Mouse (Mus musculus): ENCODE data around the gene Unc79. TPM values are rescaled to one million over a fixed set of nuclear protein-coding genes. Genes with fewer than 3 reads are reported as not detected.

Gene Unc79
- total RNA-seq, 2 experiments from 2014 or later = 43.4 TPM

DNA sequence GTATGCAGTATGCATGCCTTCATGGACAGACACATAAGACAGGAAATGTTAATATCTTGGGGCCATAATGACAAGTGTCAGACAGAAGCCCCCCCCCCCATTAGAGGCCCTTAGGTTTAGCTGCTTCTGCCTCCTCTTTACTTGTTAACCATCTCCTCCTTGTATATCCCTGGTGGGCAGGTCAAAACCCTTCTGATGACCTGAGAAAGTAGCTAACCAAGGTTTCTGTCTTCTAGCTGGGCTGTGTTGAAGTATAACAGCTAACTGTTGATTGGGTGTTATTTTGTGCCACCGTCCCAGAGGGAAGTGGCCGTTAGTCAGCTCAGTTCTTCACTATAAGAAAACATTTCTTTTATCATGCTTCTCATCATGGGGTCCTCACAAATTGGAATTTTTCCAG, 154.4 kb downstream of the Unc79 start:
- intact Hi-C loops (cut with DNase I) = no loop called here
- DNase-seq (ENCODE audit: low spot score in 2 of 2) = no peak

DNA sequence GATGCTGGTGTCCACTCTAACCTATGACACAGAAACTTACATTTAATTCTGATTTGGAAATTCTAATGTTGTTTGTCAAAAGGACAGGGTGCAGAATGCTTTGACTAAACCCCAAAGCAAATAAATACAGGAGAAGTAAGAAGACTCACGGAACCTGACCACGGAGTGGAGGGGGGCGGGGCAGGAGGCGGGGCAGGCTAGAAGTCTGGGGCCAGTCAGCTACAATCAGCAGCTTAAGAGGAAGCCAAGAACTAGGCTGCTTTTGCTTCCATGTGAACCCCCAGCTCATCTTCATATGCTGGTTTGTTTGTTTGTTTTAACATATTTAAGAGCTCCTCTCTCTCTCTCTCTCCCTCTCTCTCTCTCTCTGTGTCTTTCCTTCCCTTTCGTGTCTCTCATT, 154.9 kb downstream of the Unc79 start:
- intact Hi-C loops (cut with DNase I) = no loop called here
- DNase-seq (ENCODE audit: low spot score in 2 of 2) = no peak

DNA sequence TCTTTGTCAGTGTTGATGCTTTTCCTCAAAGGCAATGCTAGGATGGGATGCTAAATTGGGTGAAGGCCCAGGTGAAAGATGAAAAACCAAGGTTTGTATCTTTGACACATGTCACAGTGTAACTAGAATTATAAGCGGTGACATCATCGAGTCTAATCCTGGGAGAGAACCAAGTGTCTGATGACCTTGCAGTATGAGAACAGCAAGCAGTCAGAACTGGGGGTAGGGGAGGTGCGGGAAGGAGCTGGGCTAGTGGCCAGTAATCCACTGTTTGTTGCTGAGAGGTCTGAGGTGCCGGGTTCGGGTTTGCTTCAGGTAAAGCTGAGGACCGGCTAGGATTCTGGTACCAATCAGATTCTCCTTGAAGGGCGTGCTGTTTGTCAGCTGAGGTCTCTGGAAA, 160.6 kb downstream of the Unc79 start:
- no peak for DNase-seq (ENCODE audit: low spot score in 2 of 2)
- intact Hi-C loops (cut with DNase I) = no loop called here

DNA sequence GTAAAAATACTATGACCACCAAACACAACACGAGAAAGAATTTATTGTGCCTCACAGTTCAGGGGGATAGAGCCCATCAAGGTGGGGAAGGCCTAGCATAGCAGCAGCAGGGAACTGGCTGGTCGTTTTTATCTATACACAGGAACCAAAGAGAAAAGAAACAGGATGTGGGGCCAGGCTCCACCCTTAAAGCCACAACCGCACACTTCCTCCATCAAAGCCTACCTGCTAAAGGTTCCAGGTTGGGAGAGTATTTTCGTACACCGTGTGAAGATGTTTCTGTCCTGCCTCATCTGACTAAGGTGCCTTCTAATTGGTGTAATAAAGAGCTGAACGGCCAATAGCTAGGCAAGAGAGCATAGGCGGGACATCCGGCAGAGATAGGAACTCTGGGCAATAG, 168.0 kb downstream of the Unc79 start:
- intact Hi-C loops (cut with DNase I) = no loop called here
- no peak for DNase-seq (ENCODE audit: low spot score in 2 of 2)

DNA sequence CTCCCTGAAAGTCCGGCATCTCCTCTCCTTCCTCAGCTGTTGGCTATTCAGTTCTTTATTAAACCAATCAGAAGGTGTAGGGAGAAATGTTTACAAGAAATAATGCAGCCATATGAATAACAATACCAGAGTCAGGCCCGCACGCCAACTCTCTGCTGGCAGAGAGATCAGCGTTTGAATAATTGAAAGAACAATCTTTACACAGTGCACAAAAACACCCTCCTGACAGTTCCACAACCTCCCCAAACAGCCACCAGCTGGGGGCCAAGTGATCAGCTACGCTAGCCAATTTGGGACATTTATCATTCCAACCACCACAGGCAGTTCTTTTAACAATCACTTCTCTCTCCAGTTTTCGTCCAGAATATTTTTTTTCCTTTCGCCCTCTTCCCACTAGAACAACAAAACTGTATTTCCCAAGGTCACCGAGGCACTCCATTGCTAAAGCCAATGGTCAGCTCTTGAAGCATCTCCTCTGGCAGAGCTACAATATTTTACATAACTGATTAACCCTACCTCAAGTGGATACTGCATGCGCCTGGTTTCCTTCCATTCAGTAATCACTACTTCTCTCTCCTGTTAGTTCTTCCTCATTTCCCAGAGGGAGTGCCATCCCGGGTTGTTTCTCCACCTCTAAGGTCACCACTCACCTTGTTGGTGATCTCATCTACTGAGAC, 169.0 kb downstream of the Unc79 start:
- intact Hi-C loops (cut with DNase I) = no loop called here
- no peak for DNase-seq (ENCODE audit: low spot score in 2 of 2)

DNA sequence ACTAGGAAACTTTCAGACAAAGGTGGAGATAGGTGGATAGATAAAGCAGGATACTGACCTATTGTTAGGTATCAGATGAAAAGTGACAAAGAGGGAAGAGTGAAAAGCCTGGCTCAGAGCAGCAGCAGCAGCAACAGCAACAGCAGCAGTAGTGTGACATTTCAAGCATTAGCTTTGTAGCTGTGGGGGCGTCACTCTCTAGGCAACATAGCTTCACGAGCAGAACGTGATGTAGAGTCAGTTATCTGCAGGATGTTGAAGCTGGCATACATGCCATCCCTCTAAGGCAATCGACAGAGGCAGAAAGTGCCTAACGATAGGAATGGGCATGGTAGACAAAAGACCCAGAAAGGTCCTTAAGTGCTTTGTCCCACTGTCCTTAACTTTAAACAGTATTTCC, 173.3 kb downstream of the Unc79 start:
- intact Hi-C loops (cut with DNase I) = no loop called here
- peak; percentile 31 to 63 for DNase-seq (ENCODE audit: low spot score in 2 of 2)

DNA sequence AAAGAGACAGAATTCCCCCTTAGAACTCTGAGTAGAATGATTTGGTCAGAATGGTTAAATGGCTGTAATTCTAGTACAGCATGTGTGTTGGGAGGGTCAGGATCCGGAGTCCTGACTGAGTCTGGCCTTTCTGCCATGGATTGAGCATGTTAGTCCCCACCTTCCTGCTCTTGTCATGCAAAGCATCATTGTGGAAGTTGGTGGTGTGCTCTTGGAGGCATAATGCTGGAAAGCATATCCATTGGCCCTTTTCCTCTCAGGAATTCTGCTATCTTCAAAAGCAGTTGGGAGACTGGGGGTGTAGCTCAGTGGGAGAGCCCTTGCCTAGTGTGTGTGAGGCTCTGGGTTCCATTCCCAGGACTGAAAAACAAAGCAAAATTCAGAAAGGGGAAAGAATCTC, 175.2 kb downstream of the Unc79 start:
- DNase-seq (ENCODE audit: low spot score in 2 of 2) = no peak
- intact Hi-C loops (cut with DNase I) = no loop called here

DNA sequence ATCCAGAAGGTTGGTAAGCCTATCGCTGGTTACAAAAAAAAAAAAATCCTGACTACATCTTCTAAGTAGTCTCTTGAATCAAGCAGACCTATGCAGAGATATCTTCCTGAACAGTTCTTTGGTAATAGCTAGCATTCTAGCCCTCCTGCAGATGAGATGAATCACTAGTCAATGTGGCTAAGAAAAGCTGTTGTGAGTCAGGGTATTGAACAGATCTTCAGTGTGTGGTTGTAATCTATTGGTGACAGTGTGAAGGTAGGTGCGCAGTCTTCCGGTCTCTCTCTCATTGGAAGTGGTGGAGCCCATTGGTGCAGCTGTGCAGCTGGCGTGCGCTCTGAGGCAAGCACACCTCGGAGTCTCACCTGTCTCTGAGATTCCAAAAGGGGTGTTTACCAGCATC, 180.3 kb downstream of the Unc79 start:
- intact Hi-C loops (cut with DNase I) = no loop called here
- DNase-seq (ENCODE audit: low spot score in 2 of 2) = no peak

DNA sequence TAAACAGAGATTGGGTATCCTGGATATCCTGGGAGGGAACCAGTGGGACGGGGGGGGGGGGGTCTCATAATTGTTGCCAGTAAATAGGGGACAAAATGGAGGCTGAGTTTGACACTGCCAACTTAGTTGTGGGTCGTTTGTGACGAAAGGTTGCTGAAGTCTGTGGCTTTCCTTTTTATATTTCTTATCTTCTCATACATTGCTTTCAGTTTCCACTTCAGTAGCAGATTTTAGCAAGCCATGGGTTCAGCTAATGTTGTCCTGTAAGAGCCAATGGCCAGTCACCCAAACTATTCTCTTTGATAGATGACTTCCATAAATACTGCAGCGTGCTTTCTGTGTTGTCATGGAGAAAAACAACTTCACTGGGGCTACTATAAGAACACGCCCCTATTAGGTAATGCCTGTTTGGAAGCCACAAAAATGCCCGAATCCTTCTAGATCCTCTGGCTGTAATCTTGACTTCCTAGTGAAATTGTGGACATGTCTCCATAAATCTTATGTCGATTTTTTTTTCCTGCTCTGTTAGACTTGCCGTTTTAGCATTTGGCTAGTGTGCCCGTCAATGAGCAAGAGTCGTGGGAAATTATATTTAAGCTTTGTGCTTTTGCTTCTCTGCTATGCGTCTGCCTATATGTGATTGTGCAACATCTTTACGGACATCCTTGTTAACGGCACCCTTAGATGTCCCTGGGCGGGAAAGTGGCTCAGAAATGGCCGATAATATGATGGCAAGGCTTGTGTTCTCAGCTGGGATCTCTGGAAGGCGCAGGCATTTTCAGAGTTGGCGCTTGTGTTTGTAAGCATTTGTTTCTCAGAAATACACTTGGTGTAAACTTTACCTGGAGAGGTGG, 181.0 kb downstream of the Unc79 start:
- no peak for DNase-seq (ENCODE audit: low spot score in 2 of 2)
- intact Hi-C loops (cut with DNase I) = no loop called here

DNA sequence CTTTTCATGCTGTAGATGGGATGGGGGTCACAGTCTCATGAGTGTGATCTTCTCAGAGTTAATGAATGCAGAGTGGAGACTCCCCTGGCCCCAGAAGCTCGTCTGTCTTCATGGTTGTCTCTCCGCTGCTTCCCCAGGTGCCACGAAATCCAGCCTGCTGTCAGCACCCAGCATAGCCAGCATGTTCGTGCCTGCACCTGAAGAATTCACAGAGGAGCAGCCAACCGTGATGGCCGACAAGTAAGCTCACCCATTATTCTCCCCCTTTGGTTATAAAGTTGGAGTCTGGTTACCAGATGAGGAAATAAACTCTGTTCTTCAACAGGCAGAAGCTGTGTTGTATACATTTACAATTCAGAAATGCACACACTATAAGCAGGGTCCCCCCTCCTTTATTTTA, 182.8 kb downstream of the Unc79 start:
- no peak for DNase-seq (ENCODE audit: low spot score in 2 of 2)
- intact Hi-C loops (cut with DNase I) = no loop called here

DNA sequence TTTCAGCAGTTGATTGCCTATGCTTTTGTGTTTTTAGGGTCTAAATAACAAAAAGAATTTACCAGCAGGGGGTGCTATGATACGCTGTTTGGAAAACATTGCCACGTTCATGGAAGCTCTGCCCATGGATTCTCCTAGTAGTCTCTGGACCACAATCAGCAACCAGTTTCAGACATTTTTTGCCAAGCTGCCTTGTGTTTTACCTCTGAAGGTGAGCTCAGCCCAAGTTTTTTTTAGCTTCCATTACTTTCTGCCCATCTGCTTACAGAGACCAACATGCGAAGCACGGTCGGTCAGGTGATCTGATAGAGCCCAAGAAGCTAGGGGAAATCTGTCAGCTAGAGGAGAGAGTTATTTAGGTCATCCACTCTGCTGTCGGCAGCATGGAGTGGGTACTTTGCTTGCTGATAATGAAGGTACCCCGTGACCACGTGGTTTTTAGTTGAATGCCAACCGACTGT, 193.9 kb downstream of the Unc79 start:
- DNase-seq (ENCODE audit: low spot score in 2 of 2) = peak; percentile 63 to 87

DNA sequence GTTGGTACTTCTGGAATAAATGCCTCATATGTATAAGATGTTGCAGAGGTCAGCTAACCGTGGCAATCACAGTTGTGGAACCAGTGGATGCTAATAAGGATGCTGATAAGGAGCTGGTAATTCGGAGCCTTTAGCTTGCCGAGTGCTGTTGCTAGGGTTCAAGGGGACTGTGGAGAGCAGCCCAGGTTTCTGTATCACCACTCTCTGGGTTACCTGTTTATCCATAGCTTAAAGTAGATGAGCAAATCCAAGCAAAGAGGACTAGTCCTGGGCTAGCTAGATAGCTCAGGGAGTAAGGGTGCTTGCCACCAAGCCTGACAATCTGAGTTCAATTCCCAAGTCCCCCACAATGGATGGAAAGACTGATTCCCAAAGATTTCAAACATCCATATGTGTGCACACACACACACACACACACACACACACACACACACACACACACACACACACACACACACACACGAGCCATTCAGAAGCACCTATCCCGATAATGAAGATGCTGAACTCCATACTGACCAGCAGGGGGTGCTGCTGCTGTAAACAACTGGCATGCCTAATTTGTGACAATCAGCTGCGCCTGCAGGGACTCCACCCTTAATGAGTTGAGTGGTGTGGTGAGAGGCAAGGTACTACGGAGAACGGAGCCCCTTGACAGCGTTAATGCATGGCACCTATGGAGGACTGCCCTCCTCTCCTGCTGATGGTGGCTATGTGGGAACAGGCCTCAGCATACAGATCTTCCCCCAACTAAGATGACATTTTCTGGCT, 195.3 kb downstream of the Unc79 start:
- intact Hi-C loops (cut with DNase I) = loop anchor here (2.0 to 5.0 kb wide), 2 partner anchors 98 to 163 kb away; partner anchors contain the start of gene Prima1
- DNase-seq (ENCODE audit: low spot score in 2 of 2) = peak; percentile 69

More for the DNA sequence above, 193.9 kb downstream of the Unc79 start:
- intact Hi-C loops (cut with DNase I) = loop anchor here (2.0 to 5.0 kb wide), 2 partner anchors 100 to 164 kb away; partner anchors contain the start of gene Prima1

DNA sequence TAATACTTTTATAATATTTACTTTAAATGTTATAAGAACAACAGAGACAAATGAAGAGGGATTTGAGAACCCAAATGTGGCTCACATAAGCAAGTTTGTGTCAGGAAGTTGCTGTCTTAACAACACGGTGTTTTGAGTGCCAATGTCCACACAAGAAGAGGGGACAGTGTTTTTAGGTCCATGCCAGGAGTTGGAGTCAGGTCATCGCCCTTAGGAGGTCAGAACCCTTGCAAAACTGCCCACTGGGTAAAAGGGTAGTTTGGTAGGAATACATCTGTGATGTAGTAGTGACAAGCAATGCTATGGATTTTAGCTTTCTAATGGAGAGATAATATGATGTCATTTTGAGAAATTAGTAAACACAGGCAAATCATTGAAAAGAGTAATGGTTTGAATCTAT, 201.6 kb downstream of the Unc79 start:
- no peak for DNase-seq (ENCODE audit: low spot score in 2 of 2)
- intact Hi-C loops (cut with DNase I) = no loop called here

DNA sequence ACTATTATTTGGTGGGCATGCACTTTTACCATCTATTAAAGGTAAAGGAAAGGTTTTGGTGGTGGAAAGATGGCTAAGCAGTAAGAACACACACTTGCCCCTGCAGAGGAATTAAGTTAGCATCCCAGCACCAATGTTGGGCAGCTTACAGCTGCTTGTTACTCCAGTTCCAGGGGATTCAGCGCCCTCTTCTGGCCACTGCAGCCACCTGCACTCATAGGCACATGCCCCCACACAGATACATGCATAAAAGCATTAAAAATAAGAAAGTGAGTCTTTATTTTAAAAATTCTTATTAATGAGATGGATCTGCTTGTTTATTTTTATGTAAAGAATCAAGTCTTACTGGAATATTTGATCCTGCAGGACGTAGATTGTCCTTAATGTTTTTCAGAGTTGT, 206.3 kb downstream of the Unc79 start:
- DNase-seq (ENCODE audit: low spot score in 2 of 2) = no peak
- intact Hi-C loops (cut with DNase I) = no loop called here

DNA sequence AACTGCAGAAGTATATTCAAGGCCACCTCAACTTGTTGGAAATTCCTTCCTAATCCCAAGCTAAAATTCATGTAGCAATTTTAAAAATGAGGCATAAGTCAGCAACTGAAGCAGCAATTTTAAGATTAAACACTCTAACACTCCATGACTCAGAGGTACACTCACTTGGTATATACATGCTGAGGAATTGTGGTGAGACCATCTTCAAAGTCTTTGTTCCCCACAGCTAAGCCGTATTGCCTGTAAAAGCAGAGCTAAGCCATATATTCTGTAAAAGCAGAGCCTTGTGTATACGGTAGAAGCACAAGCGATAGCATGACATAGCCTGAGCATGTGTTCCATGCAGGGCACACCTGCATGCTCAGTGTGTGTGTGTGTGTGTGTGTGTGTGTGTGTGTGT, 206.7 kb downstream of the Unc79 start:
- intact Hi-C loops (cut with DNase I) = no loop called here
- no peak for DNase-seq (ENCODE audit: low spot score in 2 of 2)

DNA sequence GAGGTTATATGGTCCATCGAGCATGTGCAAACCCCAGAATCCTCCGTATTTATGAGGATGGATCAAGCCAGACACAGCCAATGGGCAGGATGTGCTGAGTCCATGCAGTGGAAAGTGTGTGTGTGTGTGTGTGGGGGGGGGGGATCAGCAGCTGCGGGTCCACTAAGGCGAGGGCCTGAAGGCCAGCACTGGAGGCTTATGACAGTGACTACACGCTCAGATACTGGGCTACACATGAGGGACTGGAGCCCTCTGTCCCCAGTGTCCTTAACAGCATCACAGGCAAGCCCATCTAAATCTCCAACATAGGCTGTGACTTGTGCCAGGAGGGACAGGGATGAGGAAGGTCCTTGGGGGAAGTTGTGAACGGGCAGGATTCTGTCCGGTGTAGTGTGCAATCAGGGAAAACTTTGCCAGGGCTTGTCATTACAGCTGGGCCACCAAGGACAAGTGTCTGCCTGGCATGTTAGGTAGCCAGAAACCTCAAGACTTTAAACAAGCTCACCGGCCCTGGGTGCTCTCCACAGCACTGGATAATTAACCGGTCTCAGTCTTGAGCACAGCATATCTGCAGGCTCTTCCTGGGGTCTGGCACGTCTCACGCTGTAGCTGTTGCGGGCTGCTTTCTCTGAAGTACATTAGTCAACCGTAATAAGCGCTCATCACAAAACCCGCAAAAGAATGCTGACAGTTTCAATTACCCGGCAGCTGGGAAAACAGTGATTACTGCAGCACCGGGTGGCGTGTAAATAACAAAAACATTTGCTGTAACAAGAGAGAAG, 208.7 kb downstream of the Unc79 start:
- DNase-seq (ENCODE audit: low spot score in 2 of 2) = no peak
- intact Hi-C loops (cut with DNase I) = no loop called here

DNA sequence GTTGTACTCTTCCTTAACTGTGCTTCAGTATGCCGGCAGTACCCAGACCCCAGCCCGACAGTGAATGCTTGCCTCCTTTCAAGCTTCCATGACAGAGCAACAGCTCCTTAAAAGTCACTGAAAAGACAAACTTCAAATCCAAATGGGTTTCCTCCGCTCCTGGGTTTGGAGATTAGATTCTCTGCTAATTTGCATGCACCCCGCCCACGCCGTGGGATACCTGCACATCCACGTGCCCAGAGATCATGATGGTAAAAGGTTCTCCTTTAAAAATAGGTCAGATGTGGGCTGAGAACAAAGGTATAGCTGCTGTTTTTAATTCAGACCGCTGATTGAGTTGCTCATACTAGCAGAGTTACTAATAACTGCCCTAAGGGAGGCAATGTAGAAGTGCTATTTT, 210.4 kb downstream of the Unc79 start:
- intact Hi-C loops (cut with DNase I) = no loop called here
- peak; percentile 35 to 60 for DNase-seq (ENCODE audit: low spot score in 2 of 2)

DNA sequence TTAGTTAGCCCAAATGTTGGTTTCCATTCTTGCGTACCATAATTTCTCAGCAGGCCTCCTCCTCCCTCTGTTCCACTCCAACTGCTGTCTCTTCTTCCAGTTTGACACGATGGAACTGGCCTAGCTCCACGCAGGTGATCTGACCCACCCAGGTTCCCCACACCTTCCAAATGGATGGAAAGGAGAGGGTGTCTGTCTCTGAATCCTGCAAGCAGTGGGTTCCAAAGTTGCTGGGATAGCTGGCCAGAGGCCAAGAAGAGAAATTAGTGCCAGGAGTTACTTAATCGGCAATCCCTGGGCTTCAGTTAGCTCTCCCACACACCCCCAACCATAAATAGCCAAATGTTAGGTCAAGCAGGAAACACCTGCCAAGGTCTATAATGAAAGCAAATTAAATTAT, 212.1 kb downstream of the Unc79 start:
- intact Hi-C loops (cut with DNase I) = no loop called here
- DNase-seq (ENCODE audit: low spot score in 2 of 2) = no peak

DNA sequence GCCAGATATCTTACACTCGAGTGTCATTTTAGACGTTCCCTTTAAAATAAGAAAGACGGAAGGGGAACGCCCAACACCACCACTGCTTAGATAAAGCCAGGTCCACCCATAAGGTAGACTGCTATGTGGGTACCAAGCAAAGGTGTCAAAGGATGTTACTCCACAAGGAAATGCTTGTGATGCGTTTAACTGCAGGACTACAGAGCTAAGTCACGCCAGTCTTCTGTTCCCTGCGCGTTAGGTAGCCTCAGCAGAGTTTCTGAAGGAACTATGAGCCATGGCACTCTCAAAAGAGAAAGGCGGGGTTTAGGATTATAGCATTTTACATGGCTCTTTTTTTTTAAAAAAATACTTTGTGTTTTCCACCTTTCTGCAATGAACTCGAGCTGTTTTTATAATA, 214.9 kb downstream of the Unc79 start:
- DNase-seq (ENCODE audit: low spot score in 2 of 2) = no peak
- intact Hi-C loops (cut with DNase I) = no loop called here
